Mouse (Mus musculus) limb, embryonic 11.5 days (tissue): ENCODE results near the gene Arpc3. TPM values are rescaled to one million over a fixed set of nuclear protein-coding genes. Genes with fewer than 3 reads are reported as not detected.

Experiments used
- ATAC-seq: fragments of 200-750 bp; cut with Nextera tagmentation; 2 replicates; pipeline ENCODE4 v1.8.0; 2017; ENCODE audit warnings: low read depth; ENCODE audit not compliant: insufficient number of reproducible peaks, low FRiP score, low TSS enrichment
- DNase-seq: peaks from one replicate; pipeline ENCODE4 v3.0.0-alpha.2; 2015; ENCODE audit warnings: low spot score
- H3K27ac ChIP-seq: fragments of 300-500 bp; sonication (generic); replicated peaks from 2 replicates; pipeline ENCODE4 v1.5.1; 2014; ENCODE audit warnings: low read depth, mild to moderate bottlenecking, low read length
- H3K27me3 ChIP-seq: fragments of 300-500 bp; sonication (generic); 2 replicates; pipeline ENCODE4 v1.6.1; 2014; ENCODE audit warnings: mild to moderate bottlenecking, low read length, mixed read lengths; ENCODE audit not compliant: control insufficient read depth, insufficient read depth
- H3K36me3 ChIP-seq: fragments of 300-500 bp; sonication (generic); 2 replicates; pipeline ENCODE4 v1.6.1; 2014; ENCODE audit warnings: mild to moderate bottlenecking, low read length, moderate library complexity, mixed read lengths; ENCODE audit not compliant: control insufficient read depth, insufficient read depth
- H3K4me1 ChIP-seq: fragments of 300-500 bp; sonication (generic); 2 replicates; pipeline ENCODE4 v1.6.1; 2014; ENCODE audit warnings: low read length, mixed read lengths; ENCODE audit not compliant: control insufficient read depth, insufficient read depth
- H3K4me2 ChIP-seq: fragments of 300-500 bp; sonication (generic); 2 replicates; pipeline ENCODE4 v1.6.1; 2014; ENCODE audit warnings: low read depth, mild to moderate bottlenecking, moderate library complexity; ENCODE audit not compliant: severe bottlenecking
- H3K4me3 ChIP-seq: fragments of 300-500 bp; sonication (generic); 2 replicates; pipeline ENCODE4 v1.5.1; 2014; ENCODE audit warnings: low read depth, low read length
- H3K9ac ChIP-seq: fragments of 300-500 bp; sonication (generic); 2 replicates; pipeline ENCODE4 v1.6.1; 2014; ENCODE audit warnings: mild to moderate bottlenecking, low read length
- H3K9me3 ChIP-seq: fragments of 300-500 bp; sonication (generic); 2 replicates; pipeline ENCODE4 v1.6.1; 2016; ENCODE audit warnings: low read length; ENCODE audit not compliant: control insufficient read depth
- WGBS: fragments of 180-500 bp; shearing (Covaris S2); extraction: QIAGEN DNeasy Blood & Tissue Kit; methylation state at CpG from one replicate; pipeline ENCODE4 v1.1.7; 2014; 5-methylcytosine and 5-hydroxymethylcytosine counted together
- polyA plus RNA-seq: library from polyadenylated mRNA; unstranded; fragments of >200 nt; fragmentation: Nextera tagmentation; extraction: Ambion mirVana; gene quantifications from 2 replicates; pipeline ENCODE4 v1.2.1, GENCODE M21; 2014

Gene Arpc3
- polyA plus RNA-seq, 1 experiment from 2014 or later = 45.4 TPM

DNA sequence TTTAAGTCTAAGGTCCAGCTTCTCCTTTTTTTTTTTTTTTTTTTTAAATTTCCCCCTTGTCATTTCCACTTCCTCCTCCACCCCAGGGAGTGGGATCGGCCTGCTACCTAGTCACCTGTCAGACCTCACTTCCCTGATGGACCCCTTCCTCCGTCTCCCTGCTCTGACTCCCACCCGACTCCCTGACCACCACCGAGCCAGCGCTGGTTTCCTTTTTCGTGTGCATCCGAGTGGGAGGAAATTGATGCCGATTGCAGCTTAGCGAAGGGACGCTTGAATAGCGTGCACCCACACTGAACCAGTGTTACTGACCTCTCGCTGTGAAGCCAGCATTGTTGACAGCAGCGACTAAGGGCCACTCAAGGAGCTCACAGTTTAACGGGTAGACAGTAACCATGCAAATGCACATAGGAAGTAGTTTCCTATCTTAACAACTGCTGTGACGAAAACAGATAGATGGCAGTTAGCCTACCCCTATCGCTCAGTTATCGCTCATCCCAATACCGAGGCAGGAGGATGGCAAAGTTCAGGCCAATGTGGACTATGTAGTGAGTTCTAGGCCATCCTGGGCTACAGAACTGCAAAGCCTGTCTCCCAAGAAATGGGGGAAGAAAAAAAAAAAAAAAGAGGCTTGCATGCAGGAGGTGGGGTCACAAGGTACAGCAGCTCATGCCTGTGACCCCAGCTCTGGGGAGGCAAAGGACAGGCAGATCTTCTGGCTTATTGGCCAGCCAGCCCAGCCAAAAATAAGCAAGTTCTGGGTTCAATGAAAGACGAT, 738 bp downstream of the Arpc3 start:
- DNase-seq = no peak
- Histone ChIP-seq H3K27ac (no peak overlapping the region), H3K9me3 (no peaks in the 10 kb centered on the region), H3K9ac (peak overlapping the region; percentile 71), H3K4me2 (peak overlapping the region; percentile 82), H3K36me3 (peaks cover 5% of the 10 kb centered on the region; the same call in 1 of the 2 replicates), H3K4me3 (peak overlapping the region; percentile 73), H3K27me3 (no peaks in the 10 kb centered on the region), H3K4me1 (peaks cover 4% of the 10 kb centered on the region)
- 21% methylated on average over 19 of the region's 19 CpGs for WGBS
- ATAC-seq = no peak

DNA sequence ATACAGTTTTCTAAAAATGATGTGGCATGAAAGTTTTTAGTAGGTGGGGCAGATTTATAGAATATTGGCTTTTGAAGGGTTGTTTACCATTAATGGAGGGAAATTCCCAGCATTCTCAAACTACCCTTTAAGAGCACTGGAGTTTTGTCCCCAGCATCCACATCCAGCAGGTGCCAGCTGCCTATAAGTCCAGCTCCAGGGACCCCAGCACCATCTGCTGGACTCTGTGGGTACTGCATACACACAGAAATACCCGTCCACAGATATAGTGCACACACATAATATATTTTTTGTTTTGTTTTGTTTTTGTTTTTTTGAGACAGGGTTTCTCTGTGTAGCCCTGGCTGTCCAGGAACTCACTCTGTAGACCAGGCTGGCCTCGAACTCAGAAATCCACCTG, 2.2 kb downstream of the Arpc3 start:
- no peak overlapping the region for H3K4me3 ChIP-seq
- no peak overlapping the region for H3K27ac ChIP-seq
- peaks cover 6% of the 10 kb centered on the region; the same call in 1 of the 2 replicates for H3K36me3 ChIP-seq
- H3K4me2 ChIP-seq = no peak overlapping the region
- no peaks in the 10 kb centered on the region for H3K27me3 ChIP-seq
- H3K4me1 ChIP-seq = peaks cover 4% of the 10 kb centered on the region
- DNase-seq (peak; percentile 86), ATAC-seq (no peak)
- no peaks in the 10 kb centered on the region for H3K9me3 ChIP-seq
- 52% methylated on average over 2 of the region's 2 CpGs for WGBS
- H3K9ac ChIP-seq = no peak overlapping the region

DNA sequence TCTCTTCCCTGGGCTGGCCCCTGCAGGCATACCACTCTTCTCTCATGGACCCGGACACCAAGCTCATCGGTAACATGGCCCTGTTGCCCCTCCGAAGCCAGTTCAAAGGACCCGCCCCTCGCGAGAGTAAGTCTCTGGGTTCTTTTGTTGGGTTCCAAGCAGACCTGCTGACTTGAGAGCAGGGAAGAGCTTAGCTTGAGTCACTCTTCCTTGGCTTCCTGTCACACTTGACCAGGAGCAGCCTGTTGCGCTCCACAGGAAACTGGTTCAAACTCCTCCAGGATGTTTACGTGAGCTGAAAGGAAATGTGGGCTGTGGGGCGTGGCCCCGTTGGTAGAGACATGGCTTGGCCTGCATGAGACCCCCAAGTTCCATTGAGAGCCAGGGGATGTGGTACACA, 5.1 kb downstream of the Arpc3 start:
- H3K4me2 ChIP-seq = no peak overlapping the region
- no peak overlapping the region for H3K27ac ChIP-seq
- ATAC-seq (no peak), DNase-seq (no peak)
- peaks cover 9% of the 10 kb centered on the region; the same call in 1 of the 2 replicates for H3K36me3 ChIP-seq
- WGBS = 89% methylated on average over 10 of the region's 10 CpGs
- no peak overlapping the region for H3K9ac ChIP-seq
- H3K9me3 ChIP-seq = no peaks in the 10 kb centered on the region
- H3K4me1 ChIP-seq = peaks cover 4% of the 10 kb centered on the region
- H3K27me3 ChIP-seq = no peaks in the 10 kb centered on the region
- H3K4me3 ChIP-seq = no peak overlapping the region

DNA sequence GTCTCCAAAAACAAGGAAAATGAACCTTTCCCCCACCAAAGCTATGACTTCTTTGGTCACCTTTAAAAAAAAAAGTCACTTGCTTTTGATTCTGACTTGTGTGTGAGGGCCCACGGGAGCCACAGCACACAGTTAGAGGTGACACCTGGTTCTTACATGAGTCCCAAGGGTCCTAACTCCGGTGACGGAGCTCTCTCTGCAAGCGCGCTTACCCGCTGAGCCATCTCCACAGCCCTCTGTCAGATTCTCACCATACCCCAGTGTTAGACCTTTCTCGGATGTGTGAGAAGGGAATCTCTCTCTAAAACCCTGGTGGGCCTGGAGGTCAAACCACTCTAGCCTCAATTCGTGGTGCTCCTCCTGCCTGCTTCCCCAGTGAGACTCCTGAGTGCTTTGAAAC, 5.8 kb downstream of the Arpc3 start:
- Histone ChIP-seq H3K27me3 (no peaks in the 10 kb centered on the region), H3K4me2 (no peak overlapping the region), H3K9ac (no peak overlapping the region), H3K9me3 (no peaks in the 10 kb centered on the region), H3K4me1 (peaks cover 3% of the 10 kb centered on the region), H3K36me3 (peaks cover 9% of the 10 kb centered on the region; the same call in 1 of the 2 replicates), H3K4me3 (no peak overlapping the region), H3K27ac (no peak overlapping the region)
- 88% methylated on average over 8 of the region's 8 CpGs for WGBS
- DNase-seq = no peak
- ATAC-seq = no peak

DNA sequence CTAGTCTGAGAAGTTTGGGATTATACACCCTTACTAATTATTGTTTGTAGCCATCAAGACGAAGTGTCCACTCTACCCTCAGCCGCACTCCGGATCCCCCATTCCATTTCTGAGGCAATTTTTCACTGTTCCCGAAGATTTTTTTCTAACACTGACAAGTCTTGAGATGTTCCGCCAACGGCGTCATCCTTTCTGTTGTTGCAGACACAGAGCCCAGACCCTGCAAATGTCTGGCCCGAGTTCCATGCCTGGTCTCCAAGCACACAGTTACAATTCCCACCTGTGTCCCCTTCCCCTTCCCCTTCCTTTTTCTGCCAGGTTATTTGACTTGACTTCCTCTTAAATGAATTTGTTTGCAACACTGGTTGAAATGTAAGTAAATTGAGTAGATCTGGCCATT, 8.2 kb downstream of the Arpc3 start:
- Histone ChIP-seq H3K4me2 (no peak overlapping the region), H3K4me1 (no peaks in the 10 kb centered on the region), H3K4me3 (no peak overlapping the region), H3K9me3 (no peaks in the 10 kb centered on the region), H3K36me3 (peaks cover 16% of the 10 kb centered on the region; the same call in 1 of the 2 replicates), H3K27me3 (no peaks in the 10 kb centered on the region), H3K9ac (no peak overlapping the region), H3K27ac (no peak overlapping the region)
- ATAC-seq (no peak), DNase-seq (no peak)
- WGBS = 95% methylated on average over 8 of the region's 8 CpGs

DNA sequence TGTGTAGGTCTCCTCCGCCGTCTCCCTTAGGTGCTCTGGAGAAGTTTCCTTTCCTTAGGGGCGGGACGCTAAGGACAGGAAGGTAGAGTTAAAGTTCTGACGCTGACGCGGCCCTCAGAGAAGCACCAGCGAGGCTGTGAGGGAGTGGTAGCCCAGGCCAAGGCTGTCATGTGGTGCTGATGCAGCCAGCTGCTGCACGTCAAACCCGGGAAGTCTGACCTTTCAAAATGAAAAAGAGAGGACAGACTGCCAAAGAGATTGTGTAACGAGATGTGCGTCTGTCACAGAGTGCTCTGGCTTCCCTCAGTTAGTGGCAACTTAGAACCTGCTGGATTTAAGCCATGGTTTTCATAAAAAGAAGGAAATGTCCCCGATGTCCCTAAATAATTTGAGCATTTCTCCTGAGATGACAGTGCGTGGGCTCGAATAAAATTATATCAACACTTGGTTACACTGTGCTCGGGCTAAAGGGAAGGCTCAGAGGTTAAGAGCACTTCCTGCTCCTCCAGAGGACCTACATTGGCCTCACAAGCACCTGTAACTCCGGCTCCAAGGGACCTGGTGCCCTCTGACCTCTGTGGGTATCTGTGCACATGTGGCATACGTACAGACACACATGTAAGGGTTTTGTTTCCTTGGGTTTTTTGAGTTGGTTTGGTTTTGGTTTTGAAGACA, 9.1 kb downstream of the Arpc3 start:
- Histone ChIP-seq H3K27ac (no peak overlapping the region), H3K4me3 (no peak overlapping the region), H3K4me1 (no peaks in the 10 kb centered on the region), H3K36me3 (peaks cover 24% of the 10 kb centered on the region; the same call in 1 of the 2 replicates), H3K4me2 (no peak overlapping the region), H3K9ac (no peak overlapping the region), H3K9me3 (no peaks in the 10 kb centered on the region), H3K27me3 (no peaks in the 10 kb centered on the region)
- no peak for DNase-seq
- ATAC-seq = no peak
- 85% methylated on average over 18 of the region's 18 CpGs for WGBS

DNA sequence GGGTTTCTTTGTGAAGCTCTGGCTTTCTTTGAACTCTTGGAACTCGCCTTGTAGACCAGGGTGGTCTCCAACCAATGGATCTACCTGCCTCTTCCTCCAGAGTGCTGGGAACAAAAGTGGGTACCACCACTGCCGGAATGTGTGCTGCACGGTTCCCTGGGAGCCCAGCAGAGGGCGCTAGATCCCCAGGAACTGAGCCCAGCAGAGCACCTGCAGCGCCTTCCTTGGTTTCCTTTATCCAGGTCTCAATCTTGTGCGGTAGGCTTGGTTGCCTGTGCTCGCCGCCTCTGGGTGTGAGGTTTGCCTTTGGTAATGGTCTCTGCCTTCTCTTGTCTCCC, 9.6 kb downstream of the Arpc3 start:
- H3K36me3 ChIP-seq = peaks cover 26% of the 10 kb centered on the region
- WGBS = 17% methylated on average over 8 of the region's 8 CpGs
- no peak overlapping the region for H3K4me3 ChIP-seq

DNA sequence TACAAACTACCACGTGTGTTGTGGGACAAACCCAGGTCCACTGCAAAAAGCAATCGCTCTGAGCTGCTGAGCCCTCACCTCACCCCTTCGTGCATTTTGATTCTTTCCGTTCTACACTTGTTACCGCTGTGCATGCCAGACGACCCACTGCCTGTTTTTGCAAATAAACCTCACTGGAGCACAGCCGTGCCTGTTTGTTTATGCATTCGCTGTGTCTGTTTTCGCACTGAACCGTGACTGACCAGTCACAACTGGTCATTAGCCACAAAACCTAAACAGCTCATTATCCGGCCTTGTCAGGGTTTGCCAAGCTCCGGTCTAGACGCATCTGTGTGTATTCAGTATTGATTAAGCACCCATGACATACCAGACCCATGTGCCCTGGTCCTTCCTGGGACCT, 10.5 kb downstream of the Arpc3 start:
- peaks cover 32% of the 10 kb centered on the region for H3K36me3 ChIP-seq
- 73% methylated on average over 13 of the region's 13 CpGs for WGBS
- H3K27ac ChIP-seq = no peak overlapping the region
- no peak for DNase-seq
- no peak overlapping the region for H3K4me2 ChIP-seq
- no peak overlapping the region for H3K4me3 ChIP-seq
- no peak for ATAC-seq
- no peaks in the 10 kb centered on the region for H3K27me3 ChIP-seq
- H3K9ac ChIP-seq = no peak overlapping the region
- H3K9me3 ChIP-seq = no peaks in the 10 kb centered on the region
- no peaks in the 10 kb centered on the region for H3K4me1 ChIP-seq

More for the DNA sequence above, 9.6 kb downstream of the Arpc3 start:
- Histone ChIP-seq H3K27me3 (no peaks in the 10 kb centered on the region), H3K9ac (no peak overlapping the region), H3K27ac (no peak overlapping the region), H3K4me2 (no peak overlapping the region), H3K4me1 (no peaks in the 10 kb centered on the region), H3K9me3 (no peaks in the 10 kb centered on the region)
- ATAC-seq = no peak
- DNase-seq = peak; percentile 80
